Mouse (Mus musculus) cerebellum, adult (tissue): Measurements from ENCODE around the gene Fam222b.
A peak's percentile ranks its signal among the peaks of the same experiment; 100 is the strongest.
"Not testable (repeated sequence)": the region's sequence is repeated elsewhere in the genome, so short reads cannot be mapped to it uniquely, and the experiment has no call there.

ENCODE experiments used
- ATAC-seq: cut with Nextera tagmentation; 2 replicates; pipeline ENCODE4 v1.9.2; 2017; ENCODE audit warnings: mild to moderate bottlenecking, moderate library complexity, mixed read lengths; ENCODE audit not compliant: insufficient number of reproducible peaks, low FRiP score, low TSS enrichment

Gene Fam222b

DNA sequence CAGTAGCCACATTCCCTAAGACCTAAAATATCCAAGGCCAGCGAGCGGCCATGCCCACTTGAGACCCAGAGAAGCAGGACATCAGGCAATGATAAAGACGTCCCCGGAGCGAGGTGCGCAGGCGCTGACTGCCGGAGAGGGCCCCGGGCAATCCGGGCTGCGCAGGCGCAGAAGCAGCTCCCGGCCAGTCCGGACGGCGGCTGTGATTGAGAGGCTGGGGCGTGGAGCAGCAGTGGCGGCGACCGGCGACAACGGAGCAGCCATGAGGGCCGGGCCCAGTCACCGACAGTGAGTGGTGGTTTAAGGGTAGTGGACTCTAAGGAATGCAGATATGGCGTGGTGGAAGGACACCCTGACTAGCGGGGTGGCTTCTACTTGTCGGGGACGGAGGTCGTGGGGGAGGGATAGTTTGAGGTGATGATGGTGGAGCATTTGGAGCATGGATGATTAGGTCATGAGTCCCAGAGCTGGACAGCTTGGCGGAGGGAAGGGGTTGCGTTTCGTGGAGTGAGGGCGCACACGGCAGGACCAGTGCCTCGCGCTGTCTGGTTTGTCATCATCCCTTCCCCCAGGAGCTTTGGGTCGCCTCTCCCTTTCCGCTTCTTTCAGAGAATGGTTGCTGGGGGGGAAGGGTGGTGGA is at the start of gene Fam222b:
Gene Fam222b (plus strand): TSS at position 157 of the 640 bp plus-strand sequence.
- peak; percentile 95 for ATAC-seq

DNA sequence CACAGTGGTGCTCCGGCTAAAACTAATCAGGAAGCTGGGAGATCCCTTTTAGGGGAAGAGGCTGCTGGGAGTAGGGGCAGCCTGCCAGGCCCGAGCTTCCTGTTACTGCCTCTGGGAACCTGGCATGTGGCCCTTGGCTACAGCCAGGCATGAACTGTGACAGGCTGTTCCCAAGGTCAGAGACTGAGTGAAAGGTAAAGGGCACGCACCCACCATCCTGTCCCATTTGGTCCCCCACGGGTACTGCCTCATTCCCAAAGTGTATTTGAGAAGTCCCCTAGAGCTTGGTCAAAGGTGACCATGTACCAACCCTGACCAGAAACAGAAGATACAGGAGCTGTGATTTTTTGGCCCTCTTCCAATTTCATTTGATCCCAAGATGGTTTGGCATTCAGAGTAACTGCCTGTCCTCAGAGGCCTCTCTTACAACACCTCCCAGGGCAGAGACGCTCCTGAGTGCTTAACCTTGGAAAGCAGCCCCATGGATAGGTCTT is 49.7 kb upstream of the Fam222b start:
- ATAC-seq = peak; percentile 80

DNA sequence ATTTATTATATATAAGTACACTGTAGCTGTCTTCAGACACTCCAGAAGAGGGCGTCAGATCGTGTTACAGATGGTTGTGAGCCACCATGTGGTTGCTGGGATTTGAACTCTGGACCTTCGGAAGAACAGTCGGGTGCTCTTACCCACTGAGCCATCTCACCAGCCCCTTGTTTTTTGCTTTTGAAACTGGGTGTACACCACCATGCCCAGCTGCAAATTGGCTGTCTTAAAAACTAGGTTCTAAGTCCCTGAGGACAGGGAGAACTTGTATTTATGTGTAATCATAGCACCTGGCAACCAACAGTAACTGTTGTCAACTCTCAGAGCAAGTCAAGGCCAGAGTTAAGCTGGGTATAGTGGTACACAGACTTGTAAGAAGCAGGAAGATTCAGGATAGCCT is 45.8 kb upstream of the Fam222b start:
- not testable (repeated sequence) for ATAC-seq

DNA sequence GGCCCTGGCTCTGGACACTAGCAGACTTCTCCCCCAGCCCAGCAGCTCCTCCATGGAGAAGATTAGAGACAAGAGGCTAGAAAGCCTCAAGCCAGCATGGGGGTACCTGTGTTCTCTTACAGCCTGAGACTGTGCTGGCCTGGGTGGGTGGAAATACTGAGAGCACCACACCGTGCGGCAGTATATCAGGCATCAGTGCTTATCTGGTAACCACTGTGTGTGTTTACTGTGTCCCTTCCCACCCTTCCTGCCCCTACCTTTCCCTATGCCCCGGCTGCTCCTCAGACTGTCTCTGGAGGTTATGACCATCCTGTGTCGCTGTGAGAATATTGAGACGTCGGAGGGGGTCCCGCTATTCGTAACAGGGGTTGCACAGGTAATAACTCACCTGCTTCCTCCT is 41.4 kb upstream of the Fam222b start:
- ATAC-seq = no peak

DNA sequence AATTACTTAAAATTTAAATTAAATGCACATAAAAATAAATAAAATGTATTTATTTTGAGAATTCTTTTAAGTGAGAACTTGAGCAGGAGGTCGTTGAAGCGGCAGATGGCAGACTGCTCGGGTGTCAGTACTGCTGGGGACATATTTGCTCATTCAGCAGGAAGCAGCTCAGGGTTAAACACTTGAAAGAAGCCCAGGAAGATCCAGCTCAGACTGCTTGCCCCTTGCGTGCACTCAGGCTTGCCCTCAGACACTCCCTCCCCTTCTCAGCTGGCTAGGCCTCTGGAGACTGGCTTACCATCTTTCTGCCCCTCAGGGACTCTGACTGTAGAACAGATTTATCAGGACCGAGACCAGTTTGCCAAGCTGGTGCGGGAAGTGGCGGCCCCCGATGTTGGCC is 37.5 kb upstream of the Fam222b start:
- ATAC-seq = no peak

DNA sequence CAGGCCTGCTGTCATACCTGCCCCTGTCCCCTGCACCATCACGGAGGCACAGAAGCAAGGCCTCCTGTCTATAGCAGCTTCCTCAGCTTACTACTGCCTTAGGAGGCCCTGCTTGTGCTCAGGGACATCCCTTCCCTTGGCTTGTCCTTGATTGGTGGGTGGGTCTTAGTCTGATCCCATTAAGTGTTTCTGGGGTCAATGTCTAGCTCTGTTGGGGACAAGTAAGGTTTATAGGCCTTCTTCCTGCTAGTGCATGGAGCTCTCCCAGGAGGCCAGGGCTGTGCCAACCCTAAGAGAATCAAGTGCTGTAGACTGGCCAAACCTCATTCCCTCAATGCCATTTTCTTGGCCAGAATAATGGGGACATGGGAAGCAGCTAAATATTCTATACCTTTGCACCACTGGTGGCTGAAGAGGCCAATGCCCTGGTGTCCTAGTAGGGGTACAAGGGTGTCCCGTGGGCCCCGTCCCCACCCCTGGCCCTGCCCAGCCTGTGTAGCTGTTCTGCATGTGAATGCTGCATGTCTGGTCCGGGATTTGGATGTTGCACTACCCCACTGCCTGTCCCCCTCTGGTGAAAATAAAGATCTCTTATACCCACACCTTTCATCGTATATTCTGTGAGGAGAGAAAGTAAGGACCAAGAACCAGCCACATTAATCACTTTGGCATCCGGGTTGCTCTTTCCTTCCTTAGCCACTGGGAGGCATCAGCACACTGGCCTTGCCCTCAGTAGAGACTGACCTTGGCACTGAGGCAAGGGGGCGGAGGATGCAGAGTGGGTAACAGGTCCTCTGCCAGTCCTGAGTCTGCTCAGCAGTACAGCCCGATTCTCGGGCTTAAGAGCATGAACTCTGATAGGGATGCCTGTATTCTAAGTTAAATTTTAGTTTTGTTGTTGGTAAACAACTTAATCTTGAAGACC is 34.4 kb upstream of the Fam222b start:
- no peak for ATAC-seq

DNA sequence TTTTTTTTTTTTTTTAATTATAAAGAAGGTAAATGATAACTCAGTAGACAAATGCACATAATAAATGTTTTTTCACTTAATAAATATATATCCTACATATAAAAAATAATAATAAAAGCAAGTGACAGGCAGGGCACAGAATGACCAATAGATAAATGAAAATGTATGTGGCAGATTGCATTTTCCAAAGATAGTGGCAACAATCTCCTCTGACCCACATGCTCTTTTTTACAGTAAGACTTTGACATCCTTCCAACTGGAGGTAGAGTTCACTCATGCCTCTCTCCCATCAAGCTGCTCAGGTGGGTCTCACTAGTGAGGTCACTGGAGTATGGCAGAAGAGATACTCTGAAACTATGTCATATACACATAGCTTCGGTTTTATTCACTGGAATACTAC is 31.9 kb upstream of the Fam222b start:
- ATAC-seq = no peak

DNA sequence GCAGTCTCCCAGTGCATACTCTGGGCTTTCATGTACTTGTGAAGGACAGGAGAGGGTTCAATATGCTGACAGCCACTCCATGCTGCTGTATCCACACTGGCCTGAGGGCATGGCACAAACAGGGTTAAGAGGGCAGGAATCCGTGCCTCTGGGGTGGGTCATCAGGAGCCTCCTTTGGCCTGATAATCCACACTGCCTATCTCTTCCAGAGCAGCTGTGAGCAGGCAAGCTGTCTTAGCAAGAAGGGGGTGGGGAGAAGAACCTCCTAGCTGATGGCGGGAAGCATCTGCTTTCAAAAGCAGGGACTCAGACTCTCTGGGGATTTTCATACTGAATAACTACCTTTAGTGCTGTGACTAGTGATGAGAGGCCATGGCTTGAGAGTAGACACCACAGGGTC is 28.6 kb upstream of the Fam222b start:
- no peak for ATAC-seq

DNA sequence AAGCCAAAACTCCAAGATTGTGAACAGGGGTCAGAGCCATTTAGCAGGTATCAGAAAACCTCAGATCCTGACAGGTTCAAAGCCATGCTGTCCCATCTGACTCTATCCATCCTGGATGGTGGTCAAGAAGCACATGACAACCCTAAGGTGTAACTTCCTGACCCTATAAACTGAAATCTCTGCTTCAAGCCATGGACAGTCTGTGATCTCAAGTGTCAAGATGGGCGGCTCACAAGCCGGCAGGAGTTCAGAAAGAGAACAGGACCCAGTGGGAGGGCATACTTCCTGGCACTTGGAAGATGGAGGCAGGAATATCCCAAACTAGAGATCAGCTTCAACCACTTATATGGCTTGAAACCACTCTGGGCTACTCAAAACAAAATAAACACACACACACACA is 27.8 kb upstream of the Fam222b start:
- no peak for ATAC-seq

DNA sequence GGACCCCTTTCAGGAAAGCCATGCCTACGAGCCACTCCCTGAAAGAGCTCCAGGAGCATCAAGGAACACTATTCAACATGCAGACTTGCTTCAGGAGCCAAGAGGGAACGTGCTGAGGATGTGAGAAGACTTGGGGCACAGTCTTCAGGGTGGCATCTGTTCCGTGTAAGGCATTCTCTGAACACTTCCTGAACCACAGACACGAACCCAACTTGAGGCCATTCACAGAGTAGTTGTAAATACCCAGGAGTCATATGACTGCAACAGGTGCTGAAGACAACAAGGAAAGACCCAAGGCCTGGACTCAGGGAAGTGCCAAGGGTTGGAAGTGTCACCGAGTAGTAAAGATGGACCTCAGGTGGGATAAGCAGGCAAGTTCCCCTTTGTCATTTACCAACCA is 26.9 kb upstream of the Fam222b start:
- no peak for ATAC-seq

DNA sequence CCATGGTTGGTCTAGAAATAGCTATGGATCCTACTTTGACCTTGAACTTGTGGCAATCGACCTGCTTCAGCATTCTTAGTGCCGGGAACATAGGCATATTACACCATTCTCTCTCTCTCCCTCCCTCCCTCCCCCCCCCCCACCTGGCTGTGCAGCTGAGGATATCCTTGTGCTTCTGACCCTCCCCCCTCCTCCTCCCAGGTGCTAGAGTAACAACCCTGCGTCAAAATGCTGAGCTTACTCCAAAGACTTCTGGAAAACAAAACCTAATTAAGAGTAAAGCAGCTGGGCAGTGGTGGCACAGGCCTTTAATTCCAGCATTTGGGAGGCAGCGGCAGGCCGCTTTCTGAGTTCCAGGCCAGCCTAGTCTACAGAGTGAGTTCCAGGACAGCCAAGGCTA is 25.3 kb upstream of the Fam222b start:
- no peak for ATAC-seq

DNA sequence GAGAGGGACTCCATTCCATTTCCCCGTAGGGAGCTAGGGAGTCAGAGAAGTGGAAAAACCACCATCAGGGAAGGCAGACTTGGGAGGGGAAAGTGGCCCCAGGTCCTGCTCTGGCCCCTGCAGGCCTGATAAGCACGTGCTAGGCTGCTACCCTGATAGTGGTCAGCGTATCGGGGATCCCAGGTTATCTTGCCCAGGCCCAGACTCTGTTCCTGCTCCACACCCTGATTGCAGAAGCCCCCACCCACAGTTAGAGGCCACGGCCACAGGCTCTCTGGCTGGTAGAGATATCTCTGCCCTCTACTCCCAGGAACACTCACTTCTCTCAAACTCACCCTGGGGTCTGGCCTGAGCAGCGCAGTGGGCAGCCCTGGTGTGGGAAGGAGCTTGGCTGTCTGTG is 24.8 kb upstream of the Fam222b start:
- no peak for ATAC-seq

DNA sequence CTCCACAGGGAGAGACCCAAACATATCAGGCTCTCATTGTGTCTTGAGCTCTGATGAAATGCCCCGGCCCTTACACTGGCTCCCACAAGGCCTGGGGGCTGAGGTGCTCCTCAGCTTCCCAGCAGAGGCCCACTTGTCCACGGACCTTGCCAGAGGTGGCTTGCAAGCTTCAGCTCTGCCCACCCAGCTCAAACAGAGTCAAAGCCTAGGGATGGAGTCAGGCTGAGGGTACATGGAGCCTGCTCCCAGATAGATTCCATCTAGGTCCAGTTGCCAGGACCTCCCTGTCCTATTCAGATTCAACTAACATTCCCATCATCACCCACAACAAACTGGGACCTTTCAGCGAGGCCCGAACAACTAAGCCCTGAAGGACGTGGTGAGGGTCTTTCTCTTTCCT is 22.5 kb upstream of the Fam222b start:
- no peak for ATAC-seq

DNA sequence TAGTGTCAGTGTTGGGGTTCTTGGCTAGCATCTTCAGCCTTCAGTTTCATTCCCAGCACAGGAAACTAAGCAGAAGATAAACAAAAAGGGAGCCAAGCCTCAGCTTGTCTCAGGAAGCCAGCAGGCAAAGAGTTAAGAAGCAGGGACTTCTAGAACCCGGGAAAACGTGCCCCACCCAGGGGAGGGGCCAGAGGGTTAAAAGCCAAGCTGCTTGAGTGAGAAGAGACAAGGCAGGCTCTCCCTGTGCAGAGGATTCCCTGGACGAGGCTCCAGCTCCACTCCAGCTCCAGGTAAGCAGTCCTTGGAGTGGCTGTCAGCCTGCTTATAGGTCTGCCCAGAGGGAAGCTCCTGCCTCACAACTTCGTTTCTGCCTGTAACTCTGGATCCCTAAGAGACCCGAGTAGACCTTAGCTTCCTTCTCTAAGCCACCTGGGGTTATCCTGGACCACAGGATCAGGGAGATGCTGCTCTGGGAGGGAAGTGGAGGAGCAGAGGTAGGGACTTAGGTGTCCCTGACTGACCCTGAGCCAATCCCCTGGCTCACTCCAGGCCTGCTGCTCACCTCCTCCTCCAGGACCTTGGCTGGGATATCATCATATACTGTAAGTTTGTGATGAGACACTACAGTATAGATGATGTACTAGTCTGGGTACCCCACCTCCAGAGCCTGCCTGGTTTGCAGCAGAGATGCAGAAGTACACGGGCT is 21.9 kb upstream of the Fam222b start:
- no peak for ATAC-seq

DNA sequence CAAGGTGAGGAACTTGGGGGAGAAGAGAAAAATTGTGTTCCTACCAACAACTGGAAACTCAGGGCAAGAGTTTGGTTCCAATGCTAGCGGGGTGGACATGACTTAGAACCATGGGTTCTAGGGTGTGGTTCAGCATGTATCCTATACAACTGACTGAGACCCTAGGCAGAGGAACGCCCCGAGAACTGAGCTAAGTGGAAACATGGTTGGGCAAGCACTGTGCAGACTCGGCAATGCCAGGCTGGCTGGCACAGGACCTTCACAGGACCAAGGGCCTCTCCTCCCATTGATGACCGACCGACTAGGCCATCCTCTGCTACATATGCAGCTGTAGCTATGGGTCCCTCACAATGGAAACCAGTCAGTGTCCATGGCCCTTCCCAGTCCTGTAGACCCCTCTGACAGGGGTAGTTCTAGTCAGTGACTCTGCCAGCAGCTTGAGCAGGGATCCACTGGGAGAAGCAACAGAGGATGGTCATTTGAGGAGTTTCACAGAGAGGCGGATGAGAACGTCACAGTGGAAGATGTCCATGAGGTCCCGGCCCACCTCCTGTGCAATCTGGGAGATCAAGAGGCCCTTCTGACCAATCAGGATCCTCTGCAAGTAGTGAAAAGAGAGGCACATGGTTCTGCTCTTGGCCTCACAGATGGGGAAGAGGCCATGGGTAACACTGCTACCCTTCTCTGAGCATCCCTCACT is 20.7 kb upstream of the Fam222b start:
- no peak for ATAC-seq

DNA sequence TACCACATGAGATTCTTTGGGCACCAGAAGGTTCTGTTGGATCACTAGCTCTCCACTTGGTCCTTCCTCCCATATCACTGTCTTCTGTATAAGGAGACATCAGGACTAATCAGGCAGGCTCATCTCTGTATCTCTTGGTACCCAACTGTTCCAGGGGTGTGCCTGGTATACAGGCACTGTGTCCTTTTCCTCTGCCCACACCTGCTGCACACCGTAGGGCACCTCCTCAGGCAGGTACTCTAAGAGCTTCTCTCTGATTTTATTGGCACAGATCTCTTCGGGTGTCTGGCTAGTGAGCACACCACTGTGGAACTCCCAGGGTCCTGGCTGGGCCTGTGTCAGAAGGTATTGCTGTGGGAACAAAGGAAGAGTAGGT is 20.2 kb upstream of the Fam222b start:
- ATAC-seq = no peak

DNA sequence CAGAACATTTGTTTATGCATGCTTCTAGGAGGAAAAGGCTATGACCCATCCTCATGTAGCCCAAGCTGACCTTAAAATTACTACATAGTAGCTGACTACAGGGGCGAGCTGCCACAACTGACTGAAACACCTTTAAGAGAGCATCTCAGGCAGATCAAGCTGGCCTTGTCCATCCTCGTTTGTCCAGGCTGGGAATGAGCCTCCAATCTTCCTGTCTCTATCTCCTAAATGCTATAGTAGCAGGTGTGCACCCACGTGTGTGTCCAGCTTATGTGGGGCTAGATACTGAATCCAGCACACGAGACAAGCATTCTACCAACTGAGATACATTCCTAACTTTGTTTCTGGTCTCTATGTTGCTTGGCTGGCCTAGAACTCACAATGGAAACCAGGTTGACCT is 19.8 kb upstream of the Fam222b start:
- ATAC-seq = no peak

DNA sequence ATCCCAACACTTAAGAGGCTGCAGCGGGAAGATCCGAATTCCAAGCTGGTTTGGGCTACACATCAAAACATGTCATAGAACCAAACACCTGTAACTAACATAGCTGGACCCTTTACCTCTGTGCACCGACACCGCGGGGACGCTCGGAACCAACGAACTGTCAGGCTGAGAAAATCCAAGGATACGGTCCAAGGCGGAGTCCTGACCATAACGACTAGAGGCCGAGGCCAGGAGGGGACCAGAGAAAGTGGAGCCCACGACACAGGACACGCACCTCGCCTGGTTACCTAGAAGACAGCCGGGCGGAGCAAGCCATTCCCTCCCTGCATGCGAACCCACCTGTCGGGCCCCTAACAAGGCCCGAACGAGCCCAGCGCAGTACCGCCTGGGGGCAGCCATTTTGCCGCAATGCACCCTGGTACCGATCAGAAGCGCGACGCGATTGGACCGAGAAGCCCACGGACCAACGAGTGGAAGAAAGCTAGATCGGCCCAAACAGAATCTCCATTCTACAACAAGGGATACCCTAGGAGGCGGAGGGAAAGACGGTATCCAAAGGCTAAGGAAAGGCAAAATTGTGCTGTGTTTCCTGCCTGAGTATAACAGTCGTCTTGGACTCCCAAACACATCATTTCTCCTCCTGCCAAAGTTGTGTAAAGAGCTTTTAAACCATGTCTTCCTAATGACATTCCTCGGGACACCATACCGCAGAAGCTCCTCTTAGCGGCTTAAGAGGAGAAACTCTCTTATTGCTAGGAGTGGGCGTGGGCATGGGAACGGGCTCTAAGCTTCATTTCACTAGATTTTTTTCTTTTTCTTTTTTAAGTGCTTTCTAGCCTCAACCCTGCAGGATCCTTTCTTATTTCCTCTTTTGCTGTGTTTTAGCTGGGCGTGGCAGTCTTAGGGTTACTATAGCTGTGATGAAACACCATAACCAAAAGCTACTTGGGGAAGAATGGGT is 14.2 kb upstream of the Fam222b start, which contains the start of gene Eral1:
Gene Eral1 (minus strand): TSS at position 423 of the 961 bp plus-strand sequence.
- ATAC-seq = peak; percentile 90; the same call in 1 of the 2 replicates

DNA sequence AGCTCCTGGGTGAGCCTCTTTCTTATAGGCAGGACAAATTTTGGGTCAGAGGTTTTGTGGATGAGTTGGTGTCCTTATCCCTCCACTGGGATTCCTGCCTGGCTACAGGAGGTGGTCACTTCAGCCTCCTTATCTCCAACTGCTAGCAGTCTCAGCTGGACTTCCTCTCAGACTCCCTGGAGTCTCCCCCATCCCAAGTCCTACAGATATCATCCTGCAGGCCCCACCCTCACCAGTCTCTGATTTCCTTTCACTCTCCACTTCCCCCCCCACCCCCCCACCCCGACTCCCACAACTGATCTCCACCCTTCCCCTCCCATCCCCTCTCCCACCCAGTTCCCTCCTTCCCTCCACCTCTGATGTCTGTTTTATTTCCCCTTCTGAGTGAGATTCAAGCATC is 10.9 kb upstream of the Fam222b start:
- ATAC-seq = no peak
